Mouse (Mus musculus): ENCODE measurements around the gene Hadh.
A peak's percentile ranks its signal among the peaks of the same experiment; 100 is the strongest.

- peak; percentile 44 for TF ChIP-seq CTCF (IDR thresholded peaks at IDR 0.05; ENCODE audit: low read depth)
- TF ChIP-seq EP300 (IDR thresholded peaks at IDR 0.05; ENCODE audit: low read depth): no peak
These were observed 59.7 kb downstream of the Hadh start for GRCm38 (mm10) chr3:131212200-131212599.

Data from liver, postnatal 0 days (tissue).